Mouse (Mus musculus): ENCODE data around the gene Cdcp1. TPM values are rescaled to one million over a fixed set of nuclear protein-coding genes. Genes with fewer than 3 reads are reported as not detected.

Gene Cdcp1
- polyA plus RNA-seq, 1 experiment from 2014 or later: 0.05 TPM

GRCm38 (mm10) chr9:123139887-123140614 is 75.8 kb downstream of the Cdcp1 start:
- Histone ChIP-seq H3K36me3 (replicated peaks) (peaks cover 30% of the 10 kb centered on the region), H3K4me3 (no peak overlapping the region), H3K4me1 (no peaks in the 10 kb centered on the region), H3K4me2 (no peak overlapping the region), H3K27me3 (replicated peaks) (no peaks in the 10 kb centered on the region), H3K9me3 (no peaks in the 10 kb centered on the region), H3K9ac (no peak overlapping the region), H3K27ac (peak overlapping the region; percentile 32; the same call in 1 of the 2 replicates)
- 79% methylated on average over 4 of the region's 4 CpGs for WGBS
- no peak for ATAC-seq (replicated peaks)

GRCm38 (mm10) chr9:123138891-123139474 is 76.9 kb downstream of the Cdcp1 start:
- Histone ChIP-seq H3K9me3 (no peaks in the 10 kb centered on the region), H3K4me3 (no peak overlapping the region), H3K4me2 (no peak overlapping the region), H3K27ac (peak overlapping the region; percentile 32; the same call in 1 of the 2 replicates), H3K9ac (no peak overlapping the region), H3K27me3 (replicated peaks) (no peaks in the 10 kb centered on the region), H3K36me3 (replicated peaks) (peaks cover 35% of the 10 kb centered on the region), H3K4me1 (no peaks in the 10 kb centered on the region)
- 69% methylated on average over 5 of the region's 5 CpGs for WGBS
- ATAC-seq (replicated peaks): 0 out of 2 replicates have a peak, but pooled peaks have one; percentile 30

GRCm38 (mm10) chr9:123136953-123137682 is 78.7 kb downstream of the Cdcp1 start:
- no peak overlapping the region for H3K9ac ChIP-seq
- no peak overlapping the region for H3K27ac ChIP-seq
- H3K9me3 ChIP-seq: no peaks in the 10 kb centered on the region
- peaks cover 53% of the 10 kb centered on the region for H3K36me3 ChIP-seq (replicated peaks)
- no peak for ATAC-seq (replicated peaks)
- 91% methylated on average over 7 of the region's 7 CpGs for WGBS
- no peak overlapping the region for H3K4me3 ChIP-seq
- no peaks in the 10 kb centered on the region for H3K4me1 ChIP-seq
- H3K27me3 ChIP-seq (replicated peaks): no peaks in the 10 kb centered on the region
- H3K4me2 ChIP-seq: no peak overlapping the region

- ATAC-seq (replicated peaks): no peak
- Histone ChIP-seq H3K4me3 (no peak overlapping the region), H3K9ac (no peak overlapping the region), H3K4me1 (no peaks in the 10 kb centered on the region), H3K4me2 (no peak overlapping the region), H3K36me3 (replicated peaks) (peaks cover 74% of the 10 kb centered on the region), H3K9me3 (no peaks in the 10 kb centered on the region), H3K27me3 (replicated peaks) (no peaks in the 10 kb centered on the region), H3K27ac (no peak overlapping the region)
- WGBS: 90% methylated on average over 3 of the region's 3 CpGs
Measured at GRCm38 (mm10) chr9:123132994-123133393, 82.8 kb downstream of the Cdcp1 start.

GRCm38 (mm10) chr9:123127663-123128062 is 88.2 kb downstream of the Cdcp1 start:
- H3K27me3 ChIP-seq (replicated peaks): no peaks in the 10 kb centered on the region
- H3K9me3 ChIP-seq: no peaks in the 10 kb centered on the region
- WGBS: 95% methylated on average over 6 of the region's 6 CpGs
- H3K36me3 ChIP-seq (replicated peaks): peaks cover 45% of the 10 kb centered on the region
- no peaks in the 10 kb centered on the region for H3K4me1 ChIP-seq
- H3K27ac ChIP-seq: no peak overlapping the region
- H3K4me3 ChIP-seq: no peak overlapping the region
- no peak for ATAC-seq (replicated peaks)
- H3K4me2 ChIP-seq: no peak overlapping the region
- H3K9ac ChIP-seq: no peak overlapping the region

- Histone ChIP-seq H3K4me3 (no peak overlapping the region), H3K9me3 (no peaks in the 10 kb centered on the region), H3K4me2 (no peak overlapping the region), H3K9ac (no peak overlapping the region), H3K27ac (no peak overlapping the region), H3K36me3 (replicated peaks) (peaks cover 42% of the 10 kb centered on the region), H3K4me1 (no peaks in the 10 kb centered on the region), H3K27me3 (replicated peaks) (no peaks in the 10 kb centered on the region)
- ATAC-seq (replicated peaks): no peak
- WGBS: 93% methylated on average over 2 of the region's 2 CpGs
Measured at GRCm38 (mm10) chr9:123124413-123124981, 91.3 kb downstream of the Cdcp1 start.

- Histone ChIP-seq H3K4me3 (no peak overlapping the region), H3K9me3 (no peaks in the 10 kb centered on the region), H3K36me3 (replicated peaks) (peaks cover 45% of the 10 kb centered on the region), H3K27ac (no peak overlapping the region), H3K27me3 (replicated peaks) (no peaks in the 10 kb centered on the region), H3K4me1 (no peaks in the 10 kb centered on the region), H3K9ac (no peak overlapping the region), H3K4me2 (no peak overlapping the region)
- ATAC-seq (replicated peaks): no peak
- 95% methylated on average over 6 of the region's 6 CpGs for WGBS
Measured at GRCm38 (mm10) chr9:123123571-123124412, 92.0 kb downstream of the Cdcp1 start.

- H3K27ac ChIP-seq: no peak overlapping the region
- H3K9ac ChIP-seq: no peak overlapping the region
- WGBS: 93% methylated on average over 3 of the region's 3 CpGs
- no peak overlapping the region for H3K4me2 ChIP-seq
- H3K9me3 ChIP-seq: no peaks in the 10 kb centered on the region
- no peak for ATAC-seq (replicated peaks)
- H3K36me3 ChIP-seq (replicated peaks): peaks cover 38% of the 10 kb centered on the region
- no peak overlapping the region for H3K4me3 ChIP-seq
- H3K4me1 ChIP-seq: no peaks in the 10 kb centered on the region
- no peaks in the 10 kb centered on the region for H3K27me3 ChIP-seq (replicated peaks)
Measured at GRCm38 (mm10) chr9:123123017-123123416, 92.8 kb downstream of the Cdcp1 start.

Other genes starting within 250 kb of the Cdcp1 start
- gene Tmem42, start 194.7 kb downstream of the Cdcp1 start, polyA plus RNA-seq (2015; fragmentation: Nextera tagmentation; extraction: Ambion mirVana): 29.7 and 29.9 TPM in 2 replicates
- gene Tgm4, start 181.3 kb downstream of the Cdcp1 start, polyA plus RNA-seq (2015; fragmentation: Nextera tagmentation; extraction: Ambion mirVana): 0.83 and 0.97 TPM in 2 replicates
- gene Zdhhc3, start 102.8 kb downstream of the Cdcp1 start, polyA plus RNA-seq (2015; fragmentation: Nextera tagmentation; extraction: Ambion mirVana): 86.6 and 88.5 TPM in 2 replicates
- gene Exosc7, start 102.8 kb downstream of the Cdcp1 start, polyA plus RNA-seq (2015; fragmentation: Nextera tagmentation; extraction: Ambion mirVana): 80.1 and 83.7 TPM in 2 replicates
- 1.5 and 3.1 TPM in 2 replicates for gene Clec3b, start 65.1 kb downstream of the Cdcp1 start, polyA plus RNA-seq (2015; fragmentation: Nextera tagmentation; extraction: Ambion mirVana)
- gene Tmem158, start 44.7 kb upstream of the Cdcp1 start, polyA plus RNA-seq (2015; fragmentation: Nextera tagmentation; extraction: Ambion mirVana): 40.8 and 41.8 TPM in 2 replicates
- gene Lars2, start 150.9 kb upstream of the Cdcp1 start, polyA plus RNA-seq (2015; fragmentation: Nextera tagmentation; extraction: Ambion mirVana): 819 and 826 TPM in 2 replicates